Mouse (Mus musculus): ENCODE results near the gene Renbp. TPM values are rescaled to one million over a fixed set of nuclear protein-coding genes. Genes with fewer than 3 reads are reported as not detected.

Gene Renbp
- polyA plus RNA-seq, 1 experiment from 2014 or later: 20.3 TPM

GRCm38 (mm10) chrX:73942294-73942693 is 11.6 kb upstream of the Renbp start:
- H3K27ac ChIP-seq (replicated peaks; ENCODE audit: low read depth, low read length): no peak overlapping the region
- no peak overlapping the region for H3K4me2 ChIP-seq (ENCODE audit: low read depth, low read length)
- ATAC-seq (replicated peaks; ENCODE audit: insufficient number of reproducible peaks, low FRiP score, low TSS enrichment, low read depth): no peak
- H3K4me1 ChIP-seq (ENCODE audit: control insufficient read depth, insufficient read depth, low read length): no peaks in the 10 kb centered on the region; the same call in 1 of the 2 replicates
- H3K9ac ChIP-seq (replicated peaks; ENCODE audit: low read length): no peak overlapping the region
- no peaks in the 10 kb centered on the region; the same call in none of the 2 replicates for H3K36me3 ChIP-seq (replicated peaks; ENCODE audit: control insufficient read depth, insufficient read depth, low read depth, low read length)
- 88% methylated on average over 2 of the region's 2 CpGs for WGBS
- no peaks in the 10 kb centered on the region for H3K9me3 ChIP-seq (replicated peaks; ENCODE audit: control insufficient read depth, low read length)
- no peaks in the 10 kb centered on the region for H3K27me3 ChIP-seq (ENCODE audit: control insufficient read depth, insufficient read depth, low read length)
- DNase-seq (ENCODE audit: low spot score): no peak
- no peak overlapping the region for H3K4me3 ChIP-seq (ENCODE audit: low read depth, low read length)

GRCm38 (mm10) chrX:73941860-73942259 is 11.2 kb upstream of the Renbp start:
- no peaks in the 10 kb centered on the region for H3K9me3 ChIP-seq (replicated peaks; ENCODE audit: control insufficient read depth, low read length)
- no peak overlapping the region for H3K27ac ChIP-seq (replicated peaks; ENCODE audit: low read depth, low read length)
- DNase-seq (ENCODE audit: low spot score) (no peak), ATAC-seq (replicated peaks; ENCODE audit: insufficient number of reproducible peaks, low FRiP score, low TSS enrichment, low read depth) (no peak)
- no peak overlapping the region for H3K9ac ChIP-seq (replicated peaks; ENCODE audit: low read length)
- H3K4me1 ChIP-seq (ENCODE audit: control insufficient read depth, insufficient read depth, low read length): no peaks in the 10 kb centered on the region; the same call in 1 of the 2 replicates
- H3K27me3 ChIP-seq (ENCODE audit: control insufficient read depth, insufficient read depth, low read length): no peaks in the 10 kb centered on the region
- H3K4me2 ChIP-seq (ENCODE audit: low read depth, low read length): no peak overlapping the region
- 96% methylated on average over 2 of the region's 2 CpGs for WGBS
- H3K36me3 ChIP-seq (replicated peaks; ENCODE audit: control insufficient read depth, insufficient read depth, low read depth, low read length): no peaks in the 10 kb centered on the region; the same call in none of the 2 replicates
- no peak overlapping the region for H3K4me3 ChIP-seq (ENCODE audit: low read depth, low read length)

- no peaks in the 10 kb centered on the region for H3K9me3 ChIP-seq (replicated peaks; ENCODE audit: control insufficient read depth, low read length)
- WGBS: 77% methylated on average over 2 of the region's 2 CpGs
- no peaks in the 10 kb centered on the region for H3K4me1 ChIP-seq (ENCODE audit: control insufficient read depth, insufficient read depth, low read length)
- no peaks in the 10 kb centered on the region for H3K36me3 ChIP-seq (replicated peaks; ENCODE audit: control insufficient read depth, insufficient read depth, low read depth, low read length)
- ATAC-seq (replicated peaks; ENCODE audit: insufficient number of reproducible peaks, low FRiP score, low TSS enrichment, low read depth): no peak
- no peak for DNase-seq (ENCODE audit: low spot score)
- no peak overlapping the region for H3K4me2 ChIP-seq (ENCODE audit: low read depth, low read length)
- H3K27me3 ChIP-seq (ENCODE audit: control insufficient read depth, insufficient read depth, low read length): no peaks in the 10 kb centered on the region
- H3K27ac ChIP-seq (replicated peaks; ENCODE audit: low read depth, low read length): no peak overlapping the region
- H3K9ac ChIP-seq (replicated peaks; ENCODE audit: low read length): no peak overlapping the region
- H3K4me3 ChIP-seq (ENCODE audit: low read depth, low read length): no peak overlapping the region
These were observed 1.2 kb upstream of the Renbp start for GRCm38 (mm10) chrX:73931871-73932270.

- peak; percentile 5 for DNase-seq (ENCODE audit: low spot score)
- WGBS: 69% methylated on average over 6 of the region's 8 CpGs
- Histone ChIP-seq H3K36me3 (replicated peaks; ENCODE audit: control insufficient read depth, insufficient read depth, low read depth, low read length) (no peaks in the 10 kb centered on the region), H3K4me1 (ENCODE audit: control insufficient read depth, insufficient read depth, low read length) (no peaks in the 10 kb centered on the region), H3K27me3 (ENCODE audit: control insufficient read depth, insufficient read depth, low read length) (no peaks in the 10 kb centered on the region), H3K4me3 (ENCODE audit: low read depth, low read length) (peak overlapping the region; percentile 52), H3K27ac (replicated peaks; ENCODE audit: low read depth, low read length) (no peak overlapping the region), H3K9me3 (replicated peaks; ENCODE audit: control insufficient read depth, low read length) (no peaks in the 10 kb centered on the region), H3K9ac (replicated peaks; ENCODE audit: low read length) (peak overlapping the region; percentile 68), H3K4me2 (ENCODE audit: low read depth, low read length) (peak overlapping the region; percentile 59)
- ATAC-seq (replicated peaks; ENCODE audit: insufficient number of reproducible peaks, low FRiP score, low TSS enrichment, low read depth): no peak
These were observed 8.1 kb downstream of the Renbp start for GRCm38 (mm10) chrX:73922550-73922882.

- Histone ChIP-seq H3K9me3 (replicated peaks; ENCODE audit: control insufficient read depth, low read length) (no peaks in the 10 kb centered on the region), H3K36me3 (replicated peaks; ENCODE audit: control insufficient read depth, insufficient read depth, low read depth, low read length) (no peaks in the 10 kb centered on the region), H3K27me3 (ENCODE audit: control insufficient read depth, insufficient read depth, low read length) (no peaks in the 10 kb centered on the region), H3K4me3 (ENCODE audit: low read depth, low read length) (peak within 1 kb of the TSS; percentile 52), H3K4me2 (ENCODE audit: low read depth, low read length) (peak within 1 kb of the TSS; percentile 59), H3K9ac (replicated peaks; ENCODE audit: low read length) (peak within 1 kb of the TSS; percentile 68), H3K27ac (replicated peaks; ENCODE audit: low read depth, low read length) (0 out of 2 replicates have a peak within 1 kb of the TSS, but pooled peaks have one; percentile 52), H3K4me1 (ENCODE audit: control insufficient read depth, insufficient read depth, low read length) (no peaks in the 10 kb centered on the region)
- ATAC-seq (replicated peaks; ENCODE audit: insufficient number of reproducible peaks, low FRiP score, low TSS enrichment, low read depth) (peak; percentile 97), DNase-seq (ENCODE audit: low spot score) (peak; percentile 88)
- WGBS: 19% methylated on average over 43 of the region's 43 CpGs
These were observed 8.7 kb downstream of the Renbp start, which contains the start of the genes Arhgap4 and Naa10 for GRCm38 (mm10) chrX:73921823-73922549. Arhgap4 (minus strand) TSS chrX:73921870. Naa10 (minus strand) TSS chrX:73921944.

- Histone ChIP-seq H3K27me3 (ENCODE audit: control insufficient read depth, insufficient read depth, low read length) (no peaks in the 10 kb centered on the region), H3K4me1 (ENCODE audit: control insufficient read depth, insufficient read depth, low read length) (no peaks in the 10 kb centered on the region), H3K4me2 (ENCODE audit: low read depth, low read length) (peak overlapping the region; percentile 53), H3K9me3 (replicated peaks; ENCODE audit: control insufficient read depth, low read length) (no peaks in the 10 kb centered on the region), H3K4me3 (ENCODE audit: low read depth, low read length) (peak overlapping the region; percentile 52), H3K9ac (replicated peaks; ENCODE audit: low read length) (peak overlapping the region; percentile 68), H3K36me3 (replicated peaks; ENCODE audit: control insufficient read depth, insufficient read depth, low read depth, low read length) (no peaks in the 10 kb centered on the region), H3K27ac (replicated peaks; ENCODE audit: low read depth, low read length) (0 out of 2 replicates have a peak overlapping the region, but pooled peaks have one; percentile 52)
- 22% methylated on average over 34 of the region's 34 CpGs for WGBS
- DNase-seq (ENCODE audit: low spot score) (no peak), ATAC-seq (replicated peaks; ENCODE audit: insufficient number of reproducible peaks, low FRiP score, low TSS enrichment, low read depth) (peak; percentile 77)
These were observed 9.3 kb downstream of the Renbp start for GRCm38 (mm10) chrX:73921285-73921822.

- DNase-seq (ENCODE audit: low spot score) (no peak), ATAC-seq (replicated peaks; ENCODE audit: insufficient number of reproducible peaks, low FRiP score, low TSS enrichment, low read depth) (no peak)
- H3K27ac ChIP-seq (replicated peaks; ENCODE audit: low read depth, low read length): no peak overlapping the region
- WGBS: 82% methylated on average over 5 of the region's 5 CpGs
- no peaks in the 10 kb centered on the region for H3K4me1 ChIP-seq (ENCODE audit: control insufficient read depth, insufficient read depth, low read length)
- no peak overlapping the region for H3K4me2 ChIP-seq (ENCODE audit: low read depth, low read length)
- H3K36me3 ChIP-seq (replicated peaks; ENCODE audit: control insufficient read depth, insufficient read depth, low read depth, low read length): no peaks in the 10 kb centered on the region
- H3K9me3 ChIP-seq (replicated peaks; ENCODE audit: control insufficient read depth, low read length): no peaks in the 10 kb centered on the region
- no peaks in the 10 kb centered on the region for H3K27me3 ChIP-seq (ENCODE audit: control insufficient read depth, insufficient read depth, low read length)
- no peak overlapping the region for H3K9ac ChIP-seq (replicated peaks; ENCODE audit: low read length)
- no peak overlapping the region for H3K4me3 ChIP-seq (ENCODE audit: low read depth, low read length)
These were observed 12.0 kb downstream of the Renbp start for GRCm38 (mm10) chrX:73918631-73919030.

GRCm38 (mm10) chrX:73916945-73917344 is 13.7 kb downstream of the Renbp start:
- Histone ChIP-seq H3K27ac (replicated peaks; ENCODE audit: low read depth, low read length) (no peak overlapping the region), H3K4me2 (ENCODE audit: low read depth, low read length) (no peak overlapping the region), H3K36me3 (replicated peaks; ENCODE audit: control insufficient read depth, insufficient read depth, low read depth, low read length) (no peaks in the 10 kb centered on the region), H3K4me3 (ENCODE audit: low read depth, low read length) (no peak overlapping the region), H3K27me3 (ENCODE audit: control insufficient read depth, insufficient read depth, low read length) (no peaks in the 10 kb centered on the region), H3K4me1 (ENCODE audit: control insufficient read depth, insufficient read depth, low read length) (no peaks in the 10 kb centered on the region), H3K9me3 (replicated peaks; ENCODE audit: control insufficient read depth, low read length) (no peaks in the 10 kb centered on the region), H3K9ac (replicated peaks; ENCODE audit: low read length) (no peak overlapping the region)
- no peak for DNase-seq (ENCODE audit: low spot score)
- WGBS: 76% methylated on average over 8 of the region's 8 CpGs
- no peak for ATAC-seq (replicated peaks; ENCODE audit: insufficient number of reproducible peaks, low FRiP score, low TSS enrichment, low read depth)

Data from embryonic facial prominence, embryonic 11.5 days (tissue).